Mouse (Mus musculus): Measurements from ENCODE around the gene Rtn3. TPM values are rescaled to one million over a fixed set of nuclear protein-coding genes. Genes with fewer than 3 reads are reported as not detected.

Rtn3 gene
- polyA plus RNA-seq, 1 experiment = 206 TPM

DNA sequence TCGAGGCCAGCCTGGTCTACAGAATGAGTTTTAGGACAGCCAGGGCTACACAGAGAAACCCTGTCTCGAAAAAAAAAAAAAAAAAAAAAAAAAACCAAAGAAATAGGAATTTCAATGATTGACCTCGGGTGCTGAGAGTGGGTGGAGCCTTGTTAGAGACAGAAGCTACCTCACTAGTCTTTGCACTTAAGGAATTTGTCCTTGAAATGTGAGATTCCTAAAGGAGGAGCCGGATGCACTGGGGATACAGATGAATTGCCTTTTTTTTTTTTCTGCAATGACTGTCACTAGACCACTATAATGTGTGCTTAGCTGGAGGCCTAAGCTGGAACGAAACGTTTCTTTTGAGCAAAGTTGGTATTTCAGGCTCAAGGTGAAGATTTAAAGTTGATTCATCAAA is 94.6 kb downstream of the Rtn3 start:
- H3K4me1 ChIP-seq (ENCODE audit: control insufficient read depth, insufficient read depth, low read length) = no peaks in the 10 kb centered on the region
- TF ChIP-seq POLR2A (IDR thresholded peaks at IDR 0.05; ENCODE audit: low read depth, low read length) (no peak), CTCF (IDR thresholded peaks at IDR 0.05; ENCODE audit: borderline replicate concordance, insufficient read depth, low read length) (no peak)
- no peak overlapping the region for H3K27ac ChIP-seq (ENCODE audit: insufficient read depth, low read length)
- H3K4me3 ChIP-seq (ENCODE audit: insufficient read depth, low read length) = no peak overlapping the region

DNA sequence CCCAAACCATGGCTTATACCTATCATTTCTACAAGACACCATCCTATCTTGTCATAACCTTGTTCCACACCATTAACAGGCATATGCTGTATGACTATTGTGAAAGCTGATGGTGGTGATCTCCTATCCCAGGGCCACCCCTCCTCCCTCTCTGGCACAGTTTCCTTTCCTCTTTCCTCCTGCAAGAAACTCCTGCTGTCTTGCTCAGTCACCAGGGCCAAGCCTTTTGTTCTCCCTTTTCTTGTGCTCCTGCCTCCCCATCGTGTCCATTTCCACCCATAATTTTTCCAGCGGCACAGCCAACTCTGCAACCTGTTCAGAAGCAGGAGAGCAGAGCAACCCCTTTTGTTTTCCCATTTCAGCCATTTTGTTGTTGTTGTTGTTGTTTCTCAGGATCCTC is 97.0 kb downstream of the Rtn3 start:
- Histone ChIP-seq H3K4me1 (ENCODE audit: control insufficient read depth, insufficient read depth, low read length) (0 out of 2 replicates have a peak, but pooled peaks cover 3% of the 10 kb centered on the region), H3K4me3 (ENCODE audit: insufficient read depth, low read length) (no peak overlapping the region), H3K27ac (ENCODE audit: insufficient read depth, low read length) (no peak overlapping the region)
- TF ChIP-seq POLR2A (IDR thresholded peaks at IDR 0.05; ENCODE audit: low read depth, low read length) (no peak), CTCF (IDR thresholded peaks at IDR 0.05; ENCODE audit: borderline replicate concordance, insufficient read depth, low read length) (no peak)

DNA sequence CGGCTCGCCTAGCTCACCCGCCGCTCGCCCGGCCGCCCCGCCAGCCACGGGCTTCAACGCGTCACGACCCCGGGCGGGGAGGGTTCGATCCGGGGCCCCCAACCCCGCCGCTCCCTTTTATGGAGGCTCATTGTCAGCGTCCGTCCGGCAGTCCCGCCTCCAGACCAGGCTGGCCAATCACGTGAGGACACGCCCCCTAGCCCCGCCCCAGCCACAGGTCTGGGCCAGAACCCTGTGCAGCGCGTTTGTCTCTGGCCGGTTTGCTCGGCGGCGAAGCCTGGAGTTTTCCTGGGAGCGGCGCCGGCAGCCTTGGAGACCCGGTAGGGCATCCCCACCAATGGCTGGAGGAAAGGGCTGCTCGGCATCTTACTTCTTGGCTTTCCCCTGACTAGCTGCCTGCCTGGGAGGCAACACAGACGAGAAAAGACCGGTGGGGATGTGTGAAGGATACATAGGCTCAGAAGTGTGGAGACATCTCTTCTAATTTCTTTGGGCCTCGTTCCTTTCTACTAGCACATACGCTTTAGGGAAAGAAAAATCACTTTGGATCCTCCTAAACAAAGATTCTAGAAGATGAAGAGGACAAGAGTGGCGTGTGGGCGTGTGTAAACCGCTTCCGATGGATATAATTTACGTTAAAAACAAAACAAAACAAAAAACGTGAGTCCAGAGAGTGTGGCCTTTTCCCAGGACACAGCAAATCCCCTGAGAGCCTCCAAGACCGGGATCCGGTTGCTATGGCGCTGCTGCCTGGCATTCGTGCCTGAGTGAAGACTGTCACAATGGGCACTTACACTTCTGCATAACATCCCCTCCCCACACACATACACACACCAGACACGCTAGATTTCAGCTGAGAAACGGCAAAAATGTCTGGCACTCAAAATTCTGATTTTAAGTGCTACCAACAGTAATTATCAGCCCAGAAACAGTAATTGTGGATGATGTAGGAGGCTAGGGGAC is 99.9 kb downstream of the Rtn3 start, which contains the start of gene Spindoc:
Gene Spindoc (minus strand): TSS at position 92 of the 963 bp plus-strand sequence.
- H3K4me1 ChIP-seq (ENCODE audit: control insufficient read depth, insufficient read depth, low read length) = peaks cover 5% of the 10 kb centered on the region
- H3K4me3 ChIP-seq (ENCODE audit: insufficient read depth, low read length) = peak within 1 kb of the TSS; percentile 94
- peak within 1 kb of the TSS; percentile 58 for H3K27ac ChIP-seq (ENCODE audit: insufficient read depth, low read length)
- TF ChIP-seq CTCF (IDR thresholded peaks at IDR 0.05; ENCODE audit: borderline replicate concordance, insufficient read depth, low read length) = no peak
- peak; percentile 96 for TF ChIP-seq POLR2A (IDR thresholded peaks at IDR 0.05; ENCODE audit: low read depth, low read length)

DNA sequence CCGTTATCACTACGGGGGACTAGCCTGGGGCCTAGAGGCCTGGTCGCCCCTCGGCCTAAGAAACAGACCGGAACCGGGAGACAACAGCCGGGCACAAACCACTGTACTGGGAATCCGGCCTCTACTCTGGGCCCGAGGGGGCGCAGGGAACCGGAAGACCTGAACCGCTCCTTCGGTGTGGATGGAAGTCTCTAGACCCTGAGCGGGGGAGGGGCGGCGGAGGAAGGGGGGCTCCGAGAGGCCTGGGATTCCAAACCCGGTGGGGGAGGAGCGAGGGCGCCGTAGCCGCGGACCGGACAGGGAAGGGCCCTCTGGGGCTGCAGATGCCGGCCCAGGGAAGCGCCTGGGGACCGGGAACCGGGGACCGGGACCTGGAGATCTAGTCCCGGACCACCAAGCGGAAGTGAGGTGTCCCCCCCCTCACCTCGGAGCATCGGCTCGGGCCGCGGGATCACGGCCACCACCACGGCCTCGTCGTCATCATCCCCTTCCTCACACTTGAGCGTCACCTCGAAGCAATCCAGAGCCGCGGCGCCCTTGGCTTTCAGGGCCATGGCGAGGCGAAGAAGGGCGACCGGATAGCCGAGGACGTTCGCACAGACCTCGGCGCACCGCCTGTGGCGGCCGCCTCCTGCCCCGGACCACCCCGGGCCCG is 100.7 kb downstream of the Rtn3 start:
- Histone ChIP-seq H3K4me3 (ENCODE audit: insufficient read depth, low read length) (peak overlapping the region; percentile 94), H3K4me1 (ENCODE audit: control insufficient read depth, insufficient read depth, low read length) (peaks cover 5% of the 10 kb centered on the region), H3K27ac (ENCODE audit: insufficient read depth, low read length) (peak overlapping the region; percentile 58)
- TF ChIP-seq CTCF (IDR thresholded peaks at IDR 0.05; ENCODE audit: borderline replicate concordance, insufficient read depth, low read length) (no peak), POLR2A (IDR thresholded peaks at IDR 0.05; ENCODE audit: low read depth, low read length) (no peak)

DNA sequence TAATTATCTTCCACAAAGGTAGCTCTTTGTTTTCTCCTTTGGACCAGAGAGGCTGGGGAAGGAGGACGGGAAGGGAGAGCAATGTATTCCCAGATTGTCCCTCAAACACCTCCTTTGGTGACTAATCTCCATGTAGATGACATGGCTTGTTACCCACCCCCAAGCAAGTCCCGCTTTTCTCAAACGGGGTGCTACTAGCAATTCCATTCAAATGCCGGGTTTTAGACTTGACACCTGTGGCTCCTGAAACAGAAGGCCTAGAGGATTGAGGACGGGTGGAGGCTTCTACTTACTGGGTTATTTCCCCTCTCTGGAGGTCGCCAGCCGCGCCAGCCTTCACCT is 101.2 kb downstream of the Rtn3 start:
- TF ChIP-seq POLR2A (IDR thresholded peaks at IDR 0.05; ENCODE audit: low read depth, low read length) (no peak), CTCF (IDR thresholded peaks at IDR 0.05; ENCODE audit: borderline replicate concordance, insufficient read depth, low read length) (no peak)
- Histone ChIP-seq H3K4me3 (ENCODE audit: insufficient read depth, low read length) (peak overlapping the region; percentile 94), H3K27ac (ENCODE audit: insufficient read depth, low read length) (peak overlapping the region; percentile 58; the same call in 1 of the 2 replicates), H3K4me1 (ENCODE audit: control insufficient read depth, insufficient read depth, low read length) (peaks cover 5% of the 10 kb centered on the region)

GRCm38 (mm10) chr19:7377639-7378038 is 105.4 kb downstream of the Rtn3 start:
- Histone ChIP-seq H3K4me1 (ENCODE audit: control insufficient read depth, insufficient read depth, low read length) (peaks cover 5% of the 10 kb centered on the region), H3K4me3 (ENCODE audit: insufficient read depth, low read length) (no peak overlapping the region), H3K27ac (ENCODE audit: insufficient read depth, low read length) (no peak overlapping the region)
- TF ChIP-seq POLR2A (IDR thresholded peaks at IDR 0.05; ENCODE audit: low read depth, low read length) = no peak
- no peak for TF ChIP-seq CTCF (IDR thresholded peaks at IDR 0.05; ENCODE audit: borderline replicate concordance, insufficient read depth, low read length)

Other genes starting within 250 kb of the Rtn3 start
- 23.4 and 24.8 TPM in 2 replicates for gene Naa40, start 242.1 kb downstream of the Rtn3 start, polyA plus RNA-seq (2011; ENCODE audit: insufficient read length, low read depth, missing spikeins)
- gene Rcor2, start 216.0 kb downstream of the Rtn3 start, polyA plus RNA-seq (2011; ENCODE audit: insufficient read length, low read depth, missing spikeins) = 10.3 and 11.6 TPM in 2 replicates
- 36.5 and 38.5 TPM in 2 replicates for gene Mark2, start 141.4 kb downstream of the Rtn3 start, polyA plus RNA-seq (2011; ENCODE audit: insufficient read length, low read depth, missing spikeins)
- gene Spindoc, start 100.3 kb downstream of the Rtn3 start, polyA plus RNA-seq (2011; ENCODE audit: insufficient read length, low read depth, missing spikeins) = 24.6 and 34.9 TPM in 2 replicates
- gene 2700081O15Rik, start 65.7 kb downstream of the Rtn3 start, polyA plus RNA-seq (2011; ENCODE audit: insufficient read length, low read depth, missing spikeins) = 30.8 and 46.0 TPM in 2 replicates
- gene Atl3, start 10.8 kb upstream of the Rtn3 start, polyA plus RNA-seq (2011; ENCODE audit: insufficient read length, low read depth, missing spikeins) = 151 and 162 TPM in 2 replicates
- 17.5 and 20.7 TPM in 2 replicates for gene Pla2g16, start 74.2 kb upstream of the Rtn3 start, polyA plus RNA-seq (2011; ENCODE audit: insufficient read length, low read depth, missing spikeins)
- gene Lgals12, start 123.9 kb upstream of the Rtn3 start, polyA plus RNA-seq (2011; ENCODE audit: insufficient read length, low read depth, missing spikeins) = not detected in 2 replicates
- gene Hrasls5, start 129.3 kb upstream of the Rtn3 start, polyA plus RNA-seq (2011; ENCODE audit: insufficient read length, low read depth, missing spikeins) = not detected in 2 replicates
- not detected in 2 replicates for gene Slc22a19, start 228.0 kb upstream of the Rtn3 start, polyA plus RNA-seq (2011; ENCODE audit: insufficient read length, low read depth, missing spikeins)

Data from embryonic fibroblast, embryonic 13.5 days (primary cell).